Mouse (Mus musculus) hindbrain, embryonic 14.5 days (tissue): ENCODE results near the gene Tmem251. TPM values are rescaled to one million over a fixed set of nuclear protein-coding genes. Genes with fewer than 3 reads are reported as not detected.

Experiments
- ATAC-seq: fragments of 200-750 bp; cut with Nextera tagmentation; 2 replicates; pipeline ENCODE4 v1.8.0; 2017; ENCODE audit warnings: moderate number of reproducible peaks, mild to moderate bottlenecking, moderate TSS enrichment, moderate library complexity; ENCODE audit not compliant: low FRiP score
- DNase-seq: peaks from one replicate; pipeline ENCODE4 v3.0.0-alpha.2; 2015; ENCODE audit warnings: low spot score
- H3K27ac ChIP-seq: fragments of 300-500 bp; sonication (generic); 2 replicates; pipeline ENCODE4 v1.5.1; 2014; ENCODE audit warnings: mild to moderate bottlenecking, moderate library complexity
- H3K27me3 ChIP-seq: fragments of 300-500 bp; sonication (generic); 2 replicates; pipeline ENCODE4 v1.6.1; 2014; ENCODE audit warnings: mild to moderate bottlenecking, low read length, mixed read lengths; ENCODE audit not compliant: control insufficient read depth, insufficient read depth
- H3K36me3 ChIP-seq: fragments of 300-500 bp; sonication (generic); replicated peaks from 2 replicates; pipeline ENCODE4 v1.6.1; 2014; ENCODE audit not compliant: control insufficient read depth, insufficient read depth
- H3K4me1 ChIP-seq: fragments of 300-500 bp; sonication (generic); replicated peaks from 2 replicates; pipeline ENCODE4 v1.6.1; 2014; ENCODE audit warnings: antibody characterized with exemption, low read length, mixed read lengths; ENCODE audit not compliant: control insufficient read depth, insufficient read depth
- H3K4me2 ChIP-seq: fragments of 300-500 bp; sonication (generic); replicated peaks from 2 replicates; pipeline ENCODE4 v1.6.1; 2014; ENCODE audit warnings: mild to moderate bottlenecking, moderate library complexity
- H3K4me3 ChIP-seq: fragments of 300-500 bp; sonication (generic); replicated peaks from 2 replicates; pipeline ENCODE4 v1.5.1; 2014; ENCODE audit warnings: mild to moderate bottlenecking, low read length
- H3K9ac ChIP-seq: fragments of 300-500 bp; sonication (generic); 2 replicates; pipeline ENCODE4 v1.6.1; 2014
- H3K9me3 ChIP-seq: fragments of 300-500 bp; sonication (generic); 2 replicates; pipeline ENCODE4 v1.6.1; 2016; ENCODE audit warnings: low read length; ENCODE audit not compliant: control insufficient read depth
- WGBS: fragments of 180-500 bp; shearing (Covaris S2); extraction: QIAGEN DNeasy Blood & Tissue Kit; methylation state at CpG from one replicate; pipeline ENCODE4 v1.1.7; 2014; 5-methylcytosine and 5-hydroxymethylcytosine counted together
- polyA plus RNA-seq: library from polyadenylated mRNA; unstranded; fragments of >200 nt; fragmentation: Nextera tagmentation; extraction: Ambion mirVana; gene quantifications from 2 replicates; pipeline ENCODE4 v1.2.1, GENCODE M21; 2014

Gene Tmem251
- polyA plus RNA-seq, 1 experiment from 2014 or later: 11.9 TPM

DNA sequence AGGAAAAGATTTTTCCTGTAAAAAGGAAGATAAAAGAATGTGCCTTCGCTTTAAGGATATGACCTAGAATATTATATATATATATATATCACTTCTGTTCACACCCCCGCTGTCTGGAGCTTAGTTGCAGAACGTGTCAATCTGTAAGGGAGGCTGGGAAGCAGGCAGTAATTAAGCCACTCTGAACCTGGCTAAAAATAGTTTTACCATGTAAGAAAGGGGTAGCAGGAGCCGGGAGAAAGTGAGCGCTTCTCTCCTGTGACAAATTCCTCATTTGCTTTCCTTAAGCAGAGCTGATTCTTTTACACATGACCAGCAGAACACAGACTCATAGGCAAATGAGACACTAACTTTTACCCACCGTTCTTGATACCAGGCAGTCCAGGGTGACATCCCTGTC is 19.7 kb upstream of the Tmem251 start:
- no peak for ATAC-seq

DNA sequence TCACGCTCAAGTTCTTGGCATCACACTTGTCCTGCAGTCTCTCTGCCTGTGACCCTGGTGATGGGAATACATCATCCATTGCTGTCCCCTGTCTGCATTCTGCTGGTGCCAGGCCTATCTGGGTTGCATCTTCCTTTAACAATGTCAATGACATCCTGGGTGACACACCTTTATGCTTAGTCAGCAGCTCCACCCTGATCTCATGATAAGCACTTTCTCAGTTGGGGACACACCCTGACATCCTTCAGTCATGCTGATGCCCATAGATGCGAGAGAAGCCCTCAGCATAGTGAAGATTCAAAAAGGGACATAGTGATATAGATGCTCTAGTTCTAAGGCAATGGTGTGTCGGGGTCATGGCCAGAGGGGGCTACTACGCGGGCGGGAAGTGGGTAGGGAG is 18.4 kb upstream of the Tmem251 start:
- WGBS: 94% methylated on average over 6 of the region's 6 CpGs
- no peak for ATAC-seq
- Histone ChIP-seq H3K4me1 (no peaks in the 10 kb centered on the region), H3K27ac (no peak overlapping the region), H3K4me3 (no peak overlapping the region), H3K9ac (no peak overlapping the region), H3K9me3 (no peaks in the 10 kb centered on the region), H3K4me2 (no peak overlapping the region), H3K36me3 (no peaks in the 10 kb centered on the region), H3K27me3 (no peaks in the 10 kb centered on the region)
- no peak for DNase-seq

More for the DNA sequence above, 19.7 kb upstream of the Tmem251 start:
- Histone ChIP-seq H3K9me3 (no peaks in the 10 kb centered on the region), H3K4me3 (no peak overlapping the region), H3K9ac (no peak overlapping the region), H3K4me1 (no peaks in the 10 kb centered on the region), H3K36me3 (no peaks in the 10 kb centered on the region), H3K27me3 (no peaks in the 10 kb centered on the region), H3K4me2 (no peak overlapping the region), H3K27ac (no peak overlapping the region)
- DNase-seq: no peak
- WGBS: 81% methylated on average over 6 of the region's 6 CpGs

DNA sequence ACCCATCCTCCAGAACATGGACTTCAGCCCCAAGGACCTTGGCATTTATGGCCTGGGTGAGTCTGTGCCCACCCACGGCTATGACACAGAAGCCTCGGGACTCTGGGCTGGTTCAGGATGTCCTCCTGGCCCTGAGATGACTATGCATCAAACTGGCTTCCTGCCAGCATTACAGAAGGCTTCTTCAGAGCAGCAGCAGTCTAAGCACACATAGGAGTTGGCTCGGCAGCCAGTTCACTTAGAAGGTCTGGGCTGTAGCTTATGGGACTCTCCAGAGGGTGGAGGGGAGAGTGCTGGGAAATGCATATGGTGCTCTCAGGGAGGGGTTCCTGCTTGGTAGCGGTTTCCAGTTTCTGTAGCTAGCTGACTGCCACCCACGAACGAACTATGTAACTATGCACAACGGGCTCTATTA is 17.8 kb upstream of the Tmem251 start:
- no peak overlapping the region for H3K4me3 ChIP-seq
- H3K27me3 ChIP-seq: no peaks in the 10 kb centered on the region
- peaks cover 3% of the 10 kb centered on the region for H3K4me1 ChIP-seq
- 73% methylated on average over 7 of the region's 7 CpGs for WGBS
- H3K9me3 ChIP-seq: no peaks in the 10 kb centered on the region
- ATAC-seq (no peak), DNase-seq (no peak)
- no peak overlapping the region for H3K4me2 ChIP-seq
- no peaks in the 10 kb centered on the region for H3K36me3 ChIP-seq
- H3K27ac ChIP-seq: no peak overlapping the region
- H3K9ac ChIP-seq: no peak overlapping the region

DNA sequence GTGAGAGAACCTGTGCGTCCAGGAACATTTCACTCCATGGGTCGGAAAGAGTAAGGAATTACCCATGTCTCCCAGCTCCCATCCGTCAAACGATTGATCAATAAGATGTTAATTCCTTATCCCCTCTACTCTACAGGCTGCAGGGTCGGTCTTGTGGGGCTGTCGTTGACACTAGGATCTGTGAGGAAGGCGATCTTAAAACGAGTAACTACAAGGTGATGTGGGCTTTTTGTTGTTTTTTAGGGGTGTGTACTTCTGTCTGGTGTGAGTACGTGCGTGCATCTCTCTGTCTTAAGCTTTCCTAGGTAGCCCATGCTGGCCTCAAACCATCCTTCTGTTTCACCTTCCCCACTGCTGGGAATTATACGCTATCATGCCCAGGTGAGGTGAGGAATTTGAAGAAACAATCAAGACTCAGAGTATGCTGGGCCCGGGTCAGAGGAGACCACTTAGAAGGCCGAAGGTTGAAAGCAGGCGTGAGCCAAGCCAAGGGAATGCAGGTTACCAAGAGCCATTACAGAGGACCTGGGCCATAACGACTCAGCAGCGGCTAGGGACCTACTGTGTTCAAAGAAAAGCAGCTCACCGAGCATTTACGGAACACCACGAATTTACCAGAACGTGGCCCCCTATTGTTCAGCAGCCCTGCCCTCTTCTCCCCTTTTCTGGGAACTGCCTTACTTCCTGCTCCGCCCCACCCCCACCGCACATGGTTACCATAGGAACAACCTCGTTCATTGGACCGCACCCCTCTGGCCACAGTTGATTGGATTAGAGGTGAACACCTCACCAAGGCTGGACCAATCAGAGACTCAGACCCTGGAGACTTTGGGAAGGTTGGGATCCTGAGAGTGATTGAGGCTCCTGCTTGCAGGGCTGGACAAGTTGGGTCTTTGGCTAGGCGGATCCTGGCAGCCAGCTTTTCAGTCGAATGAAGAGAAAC is 13.4 kb upstream of the Tmem251 start:
- DNase-seq: peak; percentile 85
- no peaks in the 10 kb centered on the region for H3K9me3 ChIP-seq
- no peaks in the 10 kb centered on the region for H3K36me3 ChIP-seq
- no peaks in the 10 kb centered on the region for H3K27me3 ChIP-seq
- 32% methylated on average over 26 of the region's 26 CpGs for WGBS
- H3K4me1 ChIP-seq: peaks cover 13% of the 10 kb centered on the region
- H3K4me3 ChIP-seq: no peak overlapping the region; the same call in 1 of the 2 replicates
- peak overlapping the region; percentile 88 for H3K27ac ChIP-seq
- no peak overlapping the region; the same call in 1 of the 2 replicates for H3K9ac ChIP-seq
- H3K4me2 ChIP-seq: peak overlapping the region; percentile 45
- ATAC-seq: peak; percentile 96

DNA sequence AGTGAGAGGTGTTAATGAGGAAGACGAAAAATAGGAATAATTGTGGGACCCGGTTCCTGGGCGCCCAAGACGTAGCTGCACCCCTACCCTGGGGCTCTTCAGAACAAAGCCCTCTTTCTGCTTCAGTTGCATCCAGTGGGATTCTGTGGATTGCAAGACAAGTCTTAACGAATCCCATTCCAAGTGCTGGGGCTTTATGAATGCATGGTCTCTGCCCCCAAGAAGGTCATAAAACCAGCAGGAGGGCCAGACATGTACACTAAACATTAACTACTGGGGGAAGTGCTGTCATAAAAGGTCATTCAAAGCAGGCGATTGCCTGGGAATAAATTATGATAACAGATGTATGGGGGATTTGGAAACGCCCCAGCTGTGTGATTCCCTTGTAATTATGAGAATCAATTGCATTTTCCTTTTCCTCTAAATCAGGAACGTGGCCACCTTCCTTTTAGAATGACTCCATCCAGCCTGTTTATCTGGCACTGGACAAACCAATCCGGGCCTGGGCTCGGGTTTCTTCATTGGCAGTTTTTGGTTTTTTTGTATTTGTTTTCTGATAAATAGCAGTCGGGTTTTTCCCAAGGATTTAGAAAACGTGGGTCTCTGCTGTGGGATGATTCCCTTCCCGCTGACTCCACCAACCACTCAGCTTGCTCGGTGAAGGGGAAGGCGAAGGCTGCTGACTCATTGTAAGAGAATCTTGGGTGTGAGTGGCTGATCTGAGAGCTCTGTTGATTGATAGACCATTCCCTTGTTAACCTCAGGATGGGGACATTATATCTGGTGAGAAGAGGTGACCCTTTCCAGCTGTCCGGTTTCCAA is 12.6 kb upstream of the Tmem251 start:
- 24% methylated on average over 16 of the region's 16 CpGs for WGBS
- no peaks in the 10 kb centered on the region for H3K36me3 ChIP-seq
- peak overlapping the region; percentile 45 for H3K4me2 ChIP-seq
- H3K27me3 ChIP-seq: no peaks in the 10 kb centered on the region
- DNase-seq (peak; percentile 32), ATAC-seq (peak; percentile 58)
- H3K9me3 ChIP-seq: no peaks in the 10 kb centered on the region
- H3K27ac ChIP-seq: peak overlapping the region; percentile 88
- H3K9ac ChIP-seq: peak overlapping the region; percentile 18; the same call in 1 of the 2 replicates
- H3K4me1 ChIP-seq: peaks cover 13% of the 10 kb centered on the region
- H3K4me3 ChIP-seq: no peak overlapping the region; the same call in 1 of the 2 replicates

DNA sequence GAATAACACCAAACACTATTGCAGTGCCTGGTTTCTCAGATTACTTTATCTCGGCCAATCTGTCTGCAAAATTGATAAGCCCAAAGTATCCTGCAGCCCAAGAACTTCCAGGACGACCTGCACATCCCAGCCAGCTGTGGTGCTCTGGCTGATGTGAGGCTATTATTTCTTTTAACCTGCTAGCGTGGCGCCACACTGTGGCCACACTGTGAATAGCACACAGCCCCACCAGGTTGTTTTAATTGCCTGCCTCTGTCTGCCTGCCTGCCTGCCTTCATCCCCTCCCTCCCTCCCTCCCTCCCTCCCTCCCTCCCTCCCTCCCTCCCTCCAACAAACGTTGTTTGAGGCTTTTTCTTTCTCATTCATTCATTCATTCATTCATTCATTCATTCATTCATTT is 10.2 kb upstream of the Tmem251 start:
- peaks cover 13% of the 10 kb centered on the region for H3K4me1 ChIP-seq
- peak; percentile 57 for DNase-seq
- no peaks in the 10 kb centered on the region for H3K9me3 ChIP-seq
- no peak overlapping the region for H3K9ac ChIP-seq
- WGBS: 12% methylated on average over 5 of the region's 5 CpGs
- H3K36me3 ChIP-seq: no peaks in the 10 kb centered on the region
- no peaks in the 10 kb centered on the region for H3K27me3 ChIP-seq
- no peak for ATAC-seq
- H3K27ac ChIP-seq: no peak overlapping the region
- no peak overlapping the region for H3K4me2 ChIP-seq
- H3K4me3 ChIP-seq: no peak overlapping the region

DNA sequence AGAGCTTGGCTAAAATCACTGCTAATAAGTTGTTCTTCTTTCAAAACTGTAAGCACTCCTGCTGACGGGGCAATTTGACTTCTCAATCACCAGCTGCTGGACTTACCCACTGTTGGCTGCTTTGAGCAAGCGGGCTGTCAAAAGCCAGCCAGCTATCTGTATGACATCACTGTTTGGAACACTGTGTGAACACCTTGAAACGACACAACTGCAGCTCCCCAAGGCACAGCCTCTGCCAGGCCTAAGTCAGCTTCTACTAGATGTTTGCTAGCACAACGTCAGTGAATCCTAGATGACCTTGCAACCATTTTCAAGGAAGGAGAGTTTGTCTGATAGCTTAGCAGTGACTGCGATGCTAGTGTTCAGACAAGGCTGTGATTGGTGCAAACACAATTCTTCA is 4.5 kb upstream of the Tmem251 start:
- peaks cover 13% of the 10 kb centered on the region for H3K4me1 ChIP-seq
- WGBS: 83% methylated on average over 5 of the region's 5 CpGs
- no peak overlapping the region for H3K9ac ChIP-seq
- ATAC-seq (no peak), DNase-seq (no peak)
- no peak overlapping the region for H3K4me2 ChIP-seq
- H3K4me3 ChIP-seq: no peak overlapping the region
- peaks cover 6% of the 10 kb centered on the region; the same call in 1 of the 2 replicates for H3K36me3 ChIP-seq
- H3K9me3 ChIP-seq: no peaks in the 10 kb centered on the region
- no peaks in the 10 kb centered on the region for H3K27me3 ChIP-seq
- H3K27ac ChIP-seq: no peak overlapping the region

DNA sequence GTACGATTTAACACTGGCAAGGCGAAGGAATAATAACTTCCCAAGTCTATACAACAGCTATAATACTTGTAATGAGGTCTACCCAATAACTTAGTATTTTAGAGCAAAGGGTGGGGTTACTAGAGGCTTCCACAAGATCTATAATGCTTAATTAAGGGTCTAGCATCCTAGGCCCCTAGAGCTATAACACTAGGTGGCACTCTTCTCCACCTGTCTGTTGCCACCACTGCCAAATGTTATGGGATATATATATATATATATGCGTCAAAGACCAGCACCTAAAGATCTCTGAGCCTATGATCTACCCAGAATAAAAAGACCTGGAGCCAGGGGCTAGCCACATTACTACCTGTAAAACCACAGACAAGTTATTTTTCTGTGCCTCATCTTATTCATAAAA is 3.3 kb upstream of the Tmem251 start:
- H3K4me3 ChIP-seq: no peak overlapping the region
- no peaks in the 10 kb centered on the region for H3K9me3 ChIP-seq
- H3K4me2 ChIP-seq: no peak overlapping the region
- H3K27me3 ChIP-seq: no peaks in the 10 kb centered on the region
- H3K27ac ChIP-seq: no peak overlapping the region
- peaks cover 22% of the 10 kb centered on the region for H3K4me1 ChIP-seq
- no peak for ATAC-seq
- peaks cover 6% of the 10 kb centered on the region; the same call in 1 of the 2 replicates for H3K36me3 ChIP-seq
- H3K9ac ChIP-seq: no peak overlapping the region
- WGBS: 69% methylated on average over 3 of the region's 3 CpGs
- DNase-seq: peak; percentile 44

DNA sequence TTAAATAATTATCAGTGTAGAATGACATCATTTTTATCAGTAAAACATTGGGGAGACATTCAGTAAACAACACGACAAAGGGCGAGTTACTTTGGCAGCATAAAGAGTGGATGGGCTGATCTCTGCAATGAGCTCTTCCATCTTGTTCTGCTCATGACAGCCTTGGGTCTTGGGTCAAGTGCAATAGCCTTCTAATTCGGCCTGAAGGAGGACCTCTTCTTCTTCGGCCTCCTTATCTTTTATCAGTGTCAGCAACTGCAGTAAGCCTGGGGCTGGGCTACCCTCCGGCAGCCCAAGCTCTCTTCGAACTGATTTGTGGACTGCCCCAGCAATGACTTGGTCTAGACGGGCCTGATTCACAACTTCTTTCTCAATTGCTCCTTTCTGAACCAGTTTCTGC is 1.5 kb upstream of the Tmem251 start:
- Histone ChIP-seq H3K9ac (peak overlapping the region; percentile 85), H3K4me1 (peaks cover 22% of the 10 kb centered on the region), H3K27me3 (no peaks in the 10 kb centered on the region), H3K36me3 (peaks cover 6% of the 10 kb centered on the region; the same call in 1 of the 2 replicates), H3K4me3 (peak overlapping the region; percentile 92; the same call in 1 of the 2 replicates), H3K4me2 (peak overlapping the region; percentile 86), H3K9me3 (no peaks in the 10 kb centered on the region), H3K27ac (no peak overlapping the region)
- ATAC-seq (no peak), DNase-seq (no peak)
- 88% methylated on average over 7 of the region's 7 CpGs for WGBS
